Mouse (Mus musculus) forebrain, embryonic 12.5 days (tissue): ENCODE data around the gene Gsto1. TPM values are rescaled to one million over a fixed set of nuclear protein-coding genes. Genes with fewer than 3 reads are reported as not detected.

Experiments used
- ATAC-seq: fragments of 200-750 bp; cut with Nextera tagmentation; 2 replicates; pipeline ENCODE4 v1.8.0; 2017; ENCODE audit warnings: moderate TSS enrichment; ENCODE audit not compliant: low FRiP score
- H3K27ac ChIP-seq: fragments of 300-500 bp; sonication (generic); 2 replicates; pipeline ENCODE4 v1.5.1; 2016; ENCODE audit warnings: mild to moderate bottlenecking
- H3K27me3 ChIP-seq: fragments of 300-500 bp; sonication (generic); 2 replicates; pipeline ENCODE4 v1.6.1; 2016; ENCODE audit warnings: mild to moderate bottlenecking
- H3K36me3 ChIP-seq: fragments of 300-500 bp; sonication (generic); replicated peaks from 2 replicates; pipeline ENCODE4 v1.6.1; 2016; ENCODE audit warnings: mild to moderate bottlenecking
- H3K4me1 ChIP-seq: fragments of 300-500 bp; sonication (generic); 2 replicates; pipeline ENCODE4 v1.6.1; 2016
- H3K4me2 ChIP-seq: fragments of 300-500 bp; sonication (generic); 2 replicates; pipeline ENCODE4 v1.6.1; 2016; ENCODE audit warnings: mild to moderate bottlenecking, moderate library complexity
- H3K4me3 ChIP-seq: fragments of 300-500 bp; sonication (generic); replicated peaks from 2 replicates; pipeline ENCODE4 v1.5.1; 2016; ENCODE audit warnings: mild to moderate bottlenecking
- H3K9ac ChIP-seq: fragments of 300-500 bp; sonication (generic); 2 replicates; pipeline ENCODE4 v1.6.1; 2016; ENCODE audit warnings: mild to moderate bottlenecking
- H3K9me3 ChIP-seq: fragments of 300-500 bp; sonication (generic); 2 replicates; pipeline ENCODE4 v1.6.1; 2016
- WGBS: fragments of 180-500 bp; shearing (Covaris S2); methylation state at CpG from one replicate; pipeline ENCODE4 v1.1.7; 2016; 5-methylcytosine and 5-hydroxymethylcytosine counted together
- polyA plus RNA-seq: library from polyadenylated mRNA; unstranded; fragments of >200 nt; fragmentation: Nextera tagmentation; extraction: Ambion mirVana; gene quantifications from 2 replicates; pipeline ENCODE4 v1.2.1, GENCODE M21; 2016

The Gsto1 gene
- polyA plus RNA-seq, 1 experiment from 2014 or later: 62.7 TPM

DNA sequence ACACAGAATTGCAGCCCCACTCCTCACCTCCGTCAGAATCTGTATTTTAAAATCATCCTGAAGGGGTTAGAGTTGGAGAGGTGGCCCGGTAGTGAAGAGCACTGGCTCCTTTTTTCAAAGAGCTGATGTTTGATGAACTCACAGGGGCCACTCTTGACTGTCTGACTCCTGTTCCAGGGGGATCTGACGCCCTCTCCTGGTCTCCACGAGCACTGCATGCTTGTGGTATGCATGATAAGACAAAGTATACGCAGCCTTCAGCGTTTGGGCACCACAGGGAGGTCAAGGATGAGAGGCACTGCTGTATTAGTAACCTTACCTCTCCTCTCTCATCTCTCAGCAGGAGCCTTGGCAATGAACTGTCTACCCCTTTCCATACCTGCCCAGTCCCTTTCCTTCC is 45.2 kb downstream of the Gsto1 start:
- Histone ChIP-seq H3K27ac (no peak overlapping the region), H3K4me3 (no peak overlapping the region)
- WGBS: 70% methylated on average over 6 of the region's 6 CpGs

DNA sequence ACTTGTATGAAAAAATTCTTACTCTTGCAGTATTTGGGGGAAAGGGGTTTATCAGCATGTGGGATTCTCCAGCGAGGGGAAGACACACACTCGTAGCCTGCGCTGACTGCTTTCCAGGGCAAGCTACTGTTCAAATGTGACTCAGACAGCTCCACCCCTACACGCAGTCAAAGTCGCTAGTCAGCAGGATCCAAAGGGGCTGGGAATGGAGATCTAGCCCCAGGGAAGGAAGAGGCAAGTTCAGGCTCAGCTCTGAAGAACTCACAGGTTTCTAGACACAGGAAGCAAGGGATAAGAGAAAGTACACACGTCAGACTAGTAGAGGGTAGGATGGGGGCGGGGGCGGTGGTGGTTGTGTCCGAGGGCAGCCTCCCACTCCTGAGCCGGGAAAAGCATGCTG is 45.8 kb downstream of the Gsto1 start:
- H3K4me1 ChIP-seq: peaks cover 13% of the 10 kb centered on the region

More for the DNA sequence above, 45.2 kb downstream of the Gsto1 start:
- no peaks in the 10 kb centered on the region for H3K27me3 ChIP-seq
- no peak overlapping the region for H3K4me2 ChIP-seq
- no peak overlapping the region for H3K9ac ChIP-seq
- ATAC-seq: no peak
- peaks cover 32% of the 10 kb centered on the region for H3K36me3 ChIP-seq
- peaks cover 10% of the 10 kb centered on the region for H3K4me1 ChIP-seq
- no peaks in the 10 kb centered on the region for H3K9me3 ChIP-seq

DNA sequence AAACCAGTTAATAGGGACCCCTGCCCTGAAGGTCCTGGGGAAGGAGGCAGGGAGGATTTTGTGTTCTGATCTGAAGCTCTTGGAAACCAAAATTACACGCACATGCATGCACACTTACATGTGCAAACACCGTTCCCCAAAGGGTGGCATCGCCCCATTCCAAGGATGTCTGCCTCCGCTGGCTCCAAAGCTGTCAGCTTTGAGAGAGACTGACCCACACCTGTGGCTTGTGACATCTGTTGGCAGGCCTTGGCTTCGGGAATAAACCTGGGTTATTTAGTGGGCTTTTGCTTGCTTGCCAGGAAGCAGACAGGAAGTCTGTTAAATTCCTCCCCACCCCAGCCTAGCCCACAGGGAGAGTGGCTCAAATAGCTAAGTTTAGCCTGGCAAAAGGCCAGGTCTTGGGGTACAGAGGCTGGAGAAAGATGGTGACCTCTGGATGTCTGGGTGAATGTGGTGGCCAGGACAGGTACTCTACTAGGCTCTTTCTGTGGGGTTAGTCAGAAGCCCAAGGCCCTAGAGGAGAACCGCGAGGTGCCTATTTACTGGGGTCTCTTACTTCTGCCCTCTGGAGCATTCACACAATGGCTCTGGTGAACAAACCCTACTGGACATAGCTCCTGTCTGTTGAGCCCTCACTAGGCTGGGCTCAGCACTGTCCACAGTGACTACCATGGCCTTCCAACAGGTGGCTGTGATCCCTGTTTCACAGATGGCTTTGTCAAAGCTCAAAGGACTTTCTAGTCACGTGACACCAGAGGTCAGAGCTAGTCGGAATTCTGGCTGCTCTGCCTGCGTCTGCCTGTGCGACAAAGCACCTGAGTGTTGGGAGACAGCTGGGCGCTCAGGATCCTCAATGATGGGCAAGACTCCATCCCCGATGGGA is 47.8 kb downstream of the Gsto1 start:
- no peak overlapping the region for H3K9ac ChIP-seq
- no peaks in the 10 kb centered on the region for H3K9me3 ChIP-seq
- no peaks in the 10 kb centered on the region for H3K27me3 ChIP-seq
- H3K4me1 ChIP-seq: peaks cover 13% of the 10 kb centered on the region
- no peak overlapping the region for H3K4me2 ChIP-seq
- H3K27ac ChIP-seq: no peak overlapping the region
- peaks cover 6% of the 10 kb centered on the region for H3K36me3 ChIP-seq
- no peak overlapping the region for H3K4me3 ChIP-seq
- no peak for ATAC-seq
- WGBS: 76% methylated on average over 13 of the region's 13 CpGs

More for the DNA sequence above, 45.8 kb downstream of the Gsto1 start:
- WGBS: 89% methylated on average over 10 of the region's 10 CpGs
- ATAC-seq: no peak
- no peak overlapping the region for H3K4me3 ChIP-seq
- H3K9ac ChIP-seq: no peak overlapping the region
- no peaks in the 10 kb centered on the region for H3K27me3 ChIP-seq
- H3K4me2 ChIP-seq: no peak overlapping the region
- peaks cover 26% of the 10 kb centered on the region for H3K36me3 ChIP-seq
- no peak overlapping the region for H3K27ac ChIP-seq
- H3K9me3 ChIP-seq: no peaks in the 10 kb centered on the region

DNA sequence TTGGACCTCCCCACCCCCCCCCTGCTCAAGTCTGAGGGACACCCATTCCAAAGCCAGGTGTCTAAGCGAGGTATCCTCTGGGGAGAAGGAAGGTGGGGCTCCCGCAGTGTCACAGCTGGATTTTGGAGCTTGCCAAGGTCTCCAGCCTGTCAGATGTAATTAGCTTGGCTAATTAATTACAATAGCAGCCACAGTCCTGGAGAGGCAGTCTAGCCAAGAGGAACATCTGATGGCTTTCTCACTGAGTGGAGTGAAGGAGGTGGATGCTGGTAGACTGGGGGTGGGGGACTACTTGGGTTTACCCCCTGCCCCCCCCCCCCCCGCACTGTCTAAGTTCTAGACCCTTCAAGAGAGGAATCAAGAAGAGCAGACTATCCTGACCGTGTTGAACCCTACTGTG is 48.9 kb downstream of the Gsto1 start:
- ATAC-seq: peak; percentile 32; the same call in 1 of the 2 replicates
- 48% methylated on average over 4 of the region's 4 CpGs for WGBS
- Histone ChIP-seq H3K4me3 (no peak overlapping the region), H3K4me2 (no peak overlapping the region), H3K27me3 (no peaks in the 10 kb centered on the region), H3K9me3 (no peaks in the 10 kb centered on the region), H3K27ac (no peak overlapping the region), H3K36me3 (no peaks in the 10 kb centered on the region; the same call in 1 of the 2 replicates), H3K4me1 (peaks cover 18% of the 10 kb centered on the region), H3K9ac (no peak overlapping the region)

DNA sequence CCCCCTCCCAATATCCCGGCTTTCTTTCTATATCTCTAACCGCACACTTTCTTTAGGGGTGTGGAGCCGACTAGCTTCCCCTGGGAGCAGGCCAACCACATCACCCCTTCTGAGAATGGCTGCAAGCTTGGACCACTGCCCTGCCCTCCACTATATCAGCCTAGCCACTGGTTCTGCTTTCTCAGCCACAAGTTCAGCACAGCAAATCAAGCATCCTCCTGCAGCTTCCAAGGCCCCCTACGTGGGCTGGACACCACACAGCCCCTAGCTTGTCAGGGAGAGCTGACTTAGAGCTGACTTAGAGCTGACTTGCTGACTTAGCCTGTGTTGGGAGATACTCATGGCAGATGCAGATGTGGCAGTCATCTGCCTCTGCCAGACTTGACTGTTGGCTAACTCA is 50.3 kb downstream of the Gsto1 start:
- Histone ChIP-seq H3K4me3 (no peak overlapping the region), H3K4me1 (peaks cover 31% of the 10 kb centered on the region), H3K9ac (no peak overlapping the region), H3K27me3 (no peaks in the 10 kb centered on the region), H3K36me3 (no peaks in the 10 kb centered on the region), H3K4me2 (no peak overlapping the region), H3K9me3 (no peaks in the 10 kb centered on the region), H3K27ac (no peak overlapping the region)
- ATAC-seq: no peak
- 92% methylated on average over 4 of the region's 4 CpGs for WGBS

DNA sequence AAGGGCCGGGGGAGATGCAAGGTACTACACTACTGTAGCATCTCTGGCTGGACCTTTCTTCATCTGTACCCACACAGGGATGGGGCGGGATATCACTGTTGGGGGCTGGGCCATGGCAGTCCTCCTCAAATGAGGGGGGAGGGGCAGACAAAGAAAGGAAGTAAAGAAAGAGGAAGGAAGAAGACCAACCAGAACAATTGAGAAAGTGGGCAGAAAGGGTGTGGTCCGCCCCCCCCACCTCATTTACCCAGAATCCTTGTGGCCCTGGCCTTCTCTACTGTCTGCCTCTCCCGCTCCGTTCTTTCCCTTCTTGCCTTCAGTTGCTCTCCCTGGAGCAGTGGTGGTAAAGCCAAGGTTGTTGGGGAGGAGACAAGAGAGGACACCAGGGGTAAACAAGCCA is 50.8 kb downstream of the Gsto1 start:
- no peaks in the 10 kb centered on the region for H3K36me3 ChIP-seq
- H3K9me3 ChIP-seq: no peaks in the 10 kb centered on the region
- no peak for ATAC-seq
- H3K4me1 ChIP-seq: peaks cover 36% of the 10 kb centered on the region
- H3K4me2 ChIP-seq: no peak overlapping the region
- H3K9ac ChIP-seq: no peak overlapping the region
- no peaks in the 10 kb centered on the region for H3K27me3 ChIP-seq
- H3K4me3 ChIP-seq: no peak overlapping the region
- H3K27ac ChIP-seq: no peak overlapping the region
- WGBS: 91% methylated on average over 5 of the region's 5 CpGs

DNA sequence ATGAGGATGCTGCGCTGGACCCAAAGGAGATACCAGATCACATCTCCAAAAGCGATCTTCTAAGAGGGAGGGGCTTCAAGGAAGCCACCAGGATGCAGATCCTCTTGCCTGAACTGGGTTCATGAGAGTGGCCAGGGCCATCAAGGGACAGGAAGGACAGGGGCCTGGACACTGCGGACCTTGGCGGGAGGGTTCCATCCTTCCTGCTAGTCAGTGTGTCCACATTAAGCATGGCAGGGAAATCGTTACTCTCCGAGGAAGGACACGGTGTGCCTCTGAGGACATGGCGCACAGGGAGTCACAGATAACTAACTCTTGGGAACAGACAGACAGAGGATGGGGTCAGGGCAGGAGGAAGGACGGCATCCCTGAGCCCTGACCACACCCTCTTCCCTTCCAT is 52.8 kb downstream of the Gsto1 start:
- peaks cover 40% of the 10 kb centered on the region for H3K4me1 ChIP-seq

DNA sequence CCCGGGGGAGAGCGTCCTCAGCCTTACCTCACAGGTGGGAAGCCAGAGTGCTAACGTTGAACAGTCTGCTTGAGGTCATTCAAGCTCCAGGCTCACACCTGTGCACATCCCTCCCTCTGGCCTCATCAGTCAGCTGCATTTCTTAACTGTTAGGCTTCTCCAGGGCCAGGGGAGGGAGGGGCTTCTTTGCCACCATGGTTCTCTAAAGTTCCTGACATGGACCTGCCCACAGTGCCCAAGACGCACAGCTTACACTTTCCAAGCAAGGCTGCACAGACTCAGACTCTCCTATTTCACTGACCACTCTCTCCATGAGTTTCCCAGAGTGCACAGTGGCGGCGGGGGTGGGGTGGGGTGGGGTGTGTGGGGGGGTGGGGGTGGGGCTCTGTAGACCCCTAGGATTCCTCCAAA is 54.2 kb downstream of the Gsto1 start:
- Histone ChIP-seq H3K4me1 (peaks cover 30% of the 10 kb centered on the region), H3K27me3 (no peaks in the 10 kb centered on the region), H3K27ac (peak overlapping the region; percentile 97), H3K4me2 (peak overlapping the region; percentile 62), H3K4me3 (peak overlapping the region; percentile 38), H3K9me3 (no peaks in the 10 kb centered on the region), H3K9ac (peak overlapping the region; percentile 69), H3K36me3 (0 out of 2 replicates have a peak, but pooled peaks cover 7% of the 10 kb centered on the region)
- peak; percentile 59 for ATAC-seq
- WGBS: 20% methylated on average over 6 of the region's 6 CpGs

More for the DNA sequence above, 52.8 kb downstream of the Gsto1 start:
- no peak overlapping the region for H3K4me3 ChIP-seq
- WGBS: 94% methylated on average over 9 of the region's 9 CpGs
- H3K27me3 ChIP-seq: no peaks in the 10 kb centered on the region
- no peak overlapping the region for H3K27ac ChIP-seq
- no peak overlapping the region for H3K4me2 ChIP-seq
- H3K9me3 ChIP-seq: no peaks in the 10 kb centered on the region
- H3K9ac ChIP-seq: no peak overlapping the region
- no peak for ATAC-seq
- 0 out of 2 replicates have a peak, but pooled peaks cover 7% of the 10 kb centered on the region for H3K36me3 ChIP-seq

DNA sequence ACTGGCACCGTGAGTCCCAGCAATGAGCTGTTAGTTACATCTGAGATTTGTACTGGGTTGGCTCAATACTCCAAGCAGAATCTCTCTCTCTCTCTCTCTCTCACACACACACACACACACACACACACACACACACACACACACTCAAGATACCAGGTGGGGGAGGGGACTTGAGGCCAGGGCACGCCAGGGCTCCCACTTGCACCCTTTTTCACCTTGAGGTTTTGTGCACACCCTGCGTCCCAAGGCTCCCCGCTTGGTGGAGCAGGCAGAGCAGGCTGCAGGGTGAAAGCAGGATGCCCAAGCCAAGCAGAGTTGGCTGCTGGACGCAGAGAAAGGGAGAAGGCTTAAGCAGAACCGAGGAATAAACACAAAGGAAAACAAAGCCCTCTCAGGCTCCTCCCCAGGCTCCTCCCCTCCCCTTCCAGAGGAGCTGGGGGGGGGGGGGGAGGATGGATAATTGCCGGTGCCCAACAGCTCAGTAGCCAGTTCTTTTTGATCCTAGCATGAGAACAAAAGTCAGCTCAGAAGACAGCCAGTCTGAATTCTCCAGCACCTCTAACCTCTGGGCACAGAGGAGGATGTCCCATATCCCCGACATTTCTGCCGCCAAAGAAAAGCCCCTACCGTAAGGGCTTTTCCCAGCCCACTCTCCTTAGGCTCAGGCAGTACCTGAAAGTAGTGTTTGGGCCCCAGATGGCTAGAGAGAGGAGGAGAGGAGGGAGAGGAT is 54.8 kb downstream of the Gsto1 start:
- no peaks in the 10 kb centered on the region for H3K27me3 ChIP-seq
- no peaks in the 10 kb centered on the region for H3K9me3 ChIP-seq
- peaks cover 30% of the 10 kb centered on the region for H3K4me1 ChIP-seq
- 1% methylated on average over 10 of the region's 10 CpGs for WGBS
- H3K9ac ChIP-seq: peak overlapping the region; percentile 69
- H3K4me3 ChIP-seq: peak overlapping the region; percentile 38
- peak; percentile 89 for ATAC-seq
- peak overlapping the region; percentile 97 for H3K27ac ChIP-seq
- 0 out of 2 replicates have a peak, but pooled peaks cover 7% of the 10 kb centered on the region for H3K36me3 ChIP-seq
- peak overlapping the region; percentile 62 for H3K4me2 ChIP-seq

DNA sequence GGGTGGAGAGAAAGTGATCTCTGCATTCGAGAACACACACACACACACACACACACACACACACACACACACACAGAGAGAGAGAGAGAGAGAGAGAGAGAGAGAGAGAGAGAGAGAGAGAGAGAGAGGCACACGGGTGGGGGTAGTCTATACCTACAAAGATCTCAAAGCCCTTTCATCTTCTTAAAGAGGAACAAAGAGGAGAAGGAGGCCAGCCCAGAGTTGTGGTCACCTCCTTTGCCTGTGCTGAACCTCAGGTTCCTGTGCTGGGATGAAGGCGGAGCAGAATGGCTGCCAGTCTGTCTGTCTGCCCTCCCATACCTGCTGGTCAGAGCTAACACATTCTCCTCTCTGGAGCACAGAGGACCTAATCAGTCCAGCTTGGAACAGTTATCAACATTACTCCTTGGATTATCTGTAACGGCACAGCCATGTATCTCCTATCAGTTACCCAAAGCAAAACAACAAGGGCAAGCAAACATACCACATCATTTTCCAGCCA is 55.4 kb downstream of the Gsto1 start:
- H3K4me3 ChIP-seq: peak overlapping the region; percentile 38
- H3K4me2 ChIP-seq: peak overlapping the region; percentile 62
- ATAC-seq: peak; percentile 18; the same call in 1 of the 2 replicates
- peak overlapping the region; percentile 69 for H3K9ac ChIP-seq
- H3K4me1 ChIP-seq: peaks cover 30% of the 10 kb centered on the region
- 0 out of 2 replicates have a peak, but pooled peaks cover 7% of the 10 kb centered on the region for H3K36me3 ChIP-seq
- WGBS: 28% methylated on average over 4 of the region's 4 CpGs
- H3K27ac ChIP-seq: peak overlapping the region; percentile 97
- no peaks in the 10 kb centered on the region for H3K27me3 ChIP-seq
- no peaks in the 10 kb centered on the region for H3K9me3 ChIP-seq

DNA sequence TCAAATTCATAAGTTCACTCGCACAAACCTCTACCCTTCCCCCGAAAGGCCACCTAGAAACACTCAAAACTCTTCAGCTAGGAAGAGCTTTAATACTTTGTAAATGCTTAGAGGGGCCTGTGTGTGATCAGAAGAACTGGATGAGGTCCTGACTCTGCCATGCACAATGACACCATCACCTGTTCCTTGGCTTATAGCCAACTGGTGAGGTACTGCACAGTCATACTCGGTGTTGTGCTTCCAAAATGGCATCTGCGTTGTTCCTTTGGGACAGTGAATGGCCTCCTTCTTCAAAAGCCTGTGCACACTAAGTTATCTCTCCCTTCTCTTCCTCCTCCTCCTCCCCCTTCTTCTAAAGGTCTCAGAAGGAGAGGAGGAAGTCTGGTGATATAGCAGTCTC is 56.0 kb downstream of the Gsto1 start:
- H3K9me3 ChIP-seq: no peaks in the 10 kb centered on the region
- no peak overlapping the region for H3K9ac ChIP-seq
- H3K27me3 ChIP-seq: no peaks in the 10 kb centered on the region
- ATAC-seq: no peak
- 93% methylated on average over 4 of the region's 4 CpGs for WGBS
- H3K27ac ChIP-seq: peak overlapping the region; percentile 97
- 0 out of 2 replicates have a peak, but pooled peaks cover 7% of the 10 kb centered on the region for H3K36me3 ChIP-seq
- no peak overlapping the region; the same call in 1 of the 2 replicates for H3K4me2 ChIP-seq
- H3K4me1 ChIP-seq: peaks cover 27% of the 10 kb centered on the region
- H3K4me3 ChIP-seq: no peak overlapping the region

DNA sequence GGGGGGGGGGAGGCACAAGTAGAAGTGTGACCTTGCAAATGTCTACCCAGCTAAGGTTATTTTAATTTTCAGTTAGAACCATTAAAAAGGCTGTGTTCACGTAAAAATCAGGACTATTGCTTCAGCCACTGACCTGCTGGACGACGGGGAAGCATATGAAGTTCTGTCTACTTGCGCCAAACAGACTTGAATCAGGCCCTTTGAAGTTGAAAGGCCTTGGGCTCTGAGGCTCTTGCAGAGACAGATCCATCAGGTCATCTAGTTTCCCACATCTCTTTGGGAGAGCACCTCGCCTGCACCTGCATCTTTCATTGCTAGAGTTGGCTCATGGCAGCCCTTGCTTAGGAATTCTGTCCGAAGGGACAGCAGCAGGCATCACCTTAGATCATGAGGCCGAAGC is 58.6 kb downstream of the Gsto1 start:
- H3K4me1 ChIP-seq: peaks cover 44% of the 10 kb centered on the region
- H3K36me3 ChIP-seq: 0 out of 2 replicates have a peak, but pooled peaks cover 7% of the 10 kb centered on the region
- no peak overlapping the region for H3K4me3 ChIP-seq
- H3K9me3 ChIP-seq: no peaks in the 10 kb centered on the region
- no peak for ATAC-seq
- H3K27me3 ChIP-seq: no peaks in the 10 kb centered on the region
- H3K4me2 ChIP-seq: no peak overlapping the region
- WGBS: 89% methylated on average over 7 of the region's 7 CpGs
- no peak overlapping the region for H3K9ac ChIP-seq
- no peak overlapping the region for H3K27ac ChIP-seq
